Mouse (Mus musculus): ENCODE data around the gene Gata2. TPM values are rescaled to one million over a fixed set of nuclear protein-coding genes. Genes with fewer than 3 reads are reported as not detected.

Gene Gata2
- polyA plus RNA-seq, 1 experiment from 2014 or later, result 14.6 TPM

- H3K27me3 ChIP-seq, result peaks cover 30% of the 10 kb centered on the region
Observed at GRCm38 (mm10) chr6:88226570-88226994, 32.9 kb downstream of the Gata2 start.

GRCm38 (mm10) chr6:88227537-88227936, 33.8 kb downstream of the Gata2 start:
- Histone ChIP-seq H3K9ac (no peak overlapping the region), H3K4me1 (peaks cover 18% of the 10 kb centered on the region; the same call in 1 of the 2 replicates), H3K4me3 (replicated peaks) (no peak overlapping the region), H3K27ac (no peak overlapping the region), H3K27me3 (peaks cover 39% of the 10 kb centered on the region), H3K4me2 (no peak overlapping the region), H3K9me3 (no peaks in the 10 kb centered on the region), H3K36me3 (replicated peaks) (no peaks in the 10 kb centered on the region)
- ATAC-seq (ENCODE audit: low FRiP score), result no peak
- WGBS, result 65% methylated on average over 7 of the region's 7 CpGs

More at GRCm38 (mm10) chr6:88226570-88226994, 32.9 kb downstream of the Gata2 start:
- no peak overlapping the region for H3K9ac ChIP-seq
- 11% methylated on average over 5 of the region's 5 CpGs for WGBS
- H3K9me3 ChIP-seq, result no peaks in the 10 kb centered on the region
- peaks cover 16% of the 10 kb centered on the region; the same call in 1 of the 2 replicates for H3K4me1 ChIP-seq
- no peak overlapping the region for H3K27ac ChIP-seq
- no peak overlapping the region for H3K4me2 ChIP-seq
- H3K4me3 ChIP-seq (replicated peaks), result no peak overlapping the region
- no peaks in the 10 kb centered on the region for H3K36me3 ChIP-seq (replicated peaks)
- ATAC-seq (ENCODE audit: low FRiP score), result peak; percentile 59; the same call in 1 of the 2 replicates

- H3K27ac ChIP-seq, result no peak overlapping the region
- H3K27me3 ChIP-seq, result peaks cover 54% of the 10 kb centered on the region
- no peaks in the 10 kb centered on the region for H3K9me3 ChIP-seq
- no peak overlapping the region for H3K4me3 ChIP-seq (replicated peaks)
- H3K4me1 ChIP-seq, result peaks cover 18% of the 10 kb centered on the region; the same call in 1 of the 2 replicates
- no peak overlapping the region for H3K4me2 ChIP-seq
- ATAC-seq (ENCODE audit: low FRiP score), result no peak
- 86% methylated on average over 12 of the region's 12 CpGs for WGBS
- no peak overlapping the region for H3K9ac ChIP-seq
- no peaks in the 10 kb centered on the region for H3K36me3 ChIP-seq (replicated peaks)
Observed at GRCm38 (mm10) chr6:88229221-88229620, 35.5 kb downstream of the Gata2 start.

GRCm38 (mm10) chr6:88231821-88232220, 38.1 kb downstream of the Gata2 start:
- 80% methylated on average over 7 of the region's 7 CpGs for WGBS
- H3K36me3 ChIP-seq (replicated peaks), result no peaks in the 10 kb centered on the region
- H3K9ac ChIP-seq, result no peak overlapping the region
- H3K27me3 ChIP-seq, result peaks cover 69% of the 10 kb centered on the region
- ATAC-seq (ENCODE audit: low FRiP score), result no peak
- no peak overlapping the region for H3K4me3 ChIP-seq (replicated peaks)
- peaks cover 28% of the 10 kb centered on the region for H3K4me1 ChIP-seq
- H3K27ac ChIP-seq, result no peak overlapping the region
- no peak overlapping the region for H3K4me2 ChIP-seq
- no peaks in the 10 kb centered on the region for H3K9me3 ChIP-seq

GRCm38 (mm10) chr6:88232221-88232620, 38.5 kb downstream of the Gata2 start:
- H3K36me3 ChIP-seq (replicated peaks), result no peaks in the 10 kb centered on the region
- H3K27me3 ChIP-seq, result peaks cover 73% of the 10 kb centered on the region
- 57% methylated on average over 6 of the region's 6 CpGs for WGBS
- no peak for ATAC-seq (ENCODE audit: low FRiP score)
- no peaks in the 10 kb centered on the region for H3K9me3 ChIP-seq
- no peak overlapping the region for H3K27ac ChIP-seq
- H3K4me3 ChIP-seq (replicated peaks), result no peak overlapping the region
- no peak overlapping the region for H3K9ac ChIP-seq
- H3K4me1 ChIP-seq, result peaks cover 29% of the 10 kb centered on the region
- H3K4me2 ChIP-seq, result no peak overlapping the region

GRCm38 (mm10) chr6:88233996-88234395, 40.3 kb downstream of the Gata2 start:
- peaks cover 79% of the 10 kb centered on the region for H3K27me3 ChIP-seq
- 78% methylated on average over 8 of the region's 8 CpGs for WGBS

GRCm38 (mm10) chr6:88235461-88235860, 41.8 kb downstream of the Gata2 start:
- H3K4me2 ChIP-seq, result peak overlapping the region; percentile 55
- peaks cover 23% of the 10 kb centered on the region for H3K4me1 ChIP-seq
- H3K4me3 ChIP-seq (replicated peaks), result no peak overlapping the region; the same call in 1 of the 2 replicates
- no peaks in the 10 kb centered on the region for H3K36me3 ChIP-seq (replicated peaks)
- ATAC-seq (ENCODE audit: low FRiP score), result peak; percentile 18; the same call in 1 of the 2 replicates
- peaks cover 88% of the 10 kb centered on the region for H3K27me3 ChIP-seq
- 0 out of 2 replicates have a peak overlapping the region, but pooled peaks have one; percentile 18 for H3K9ac ChIP-seq
- H3K9me3 ChIP-seq, result no peaks in the 10 kb centered on the region
- H3K27ac ChIP-seq, result 0 out of 2 replicates have a peak overlapping the region, but pooled peaks have one; percentile 13
- WGBS, result 18% methylated on average over 8 of the region's 8 CpGs

More at GRCm38 (mm10) chr6:88233996-88234395, 40.3 kb downstream of the Gata2 start:
- no peak overlapping the region for H3K4me3 ChIP-seq (replicated peaks)
- no peak overlapping the region for H3K4me2 ChIP-seq
- no peaks in the 10 kb centered on the region for H3K9me3 ChIP-seq
- H3K9ac ChIP-seq, result no peak overlapping the region
- no peak overlapping the region for H3K27ac ChIP-seq
- H3K4me1 ChIP-seq, result peaks cover 23% of the 10 kb centered on the region
- H3K36me3 ChIP-seq (replicated peaks), result no peaks in the 10 kb centered on the region
- no peak for ATAC-seq (ENCODE audit: low FRiP score)

- Histone ChIP-seq H3K4me3 (replicated peaks) (peak overlapping the region; percentile 22), H3K4me2 (peak overlapping the region; percentile 55), H3K9me3 (no peaks in the 10 kb centered on the region), H3K27ac (peak overlapping the region; percentile 13; the same call in 1 of the 2 replicates), H3K27me3 (peaks cover 92% of the 10 kb centered on the region), H3K36me3 (replicated peaks) (no peaks in the 10 kb centered on the region), H3K9ac (0 out of 2 replicates have a peak overlapping the region, but pooled peaks have one; percentile 18), H3K4me1 (peaks cover 24% of the 10 kb centered on the region)
- 2% methylated on average over 17 of the region's 17 CpGs for WGBS
- peak; percentile 87 for ATAC-seq (ENCODE audit: low FRiP score)
Observed at GRCm38 (mm10) chr6:88235983-88236382, 42.3 kb downstream of the Gata2 start.

GRCm38 (mm10) chr6:88236513-88236912, 42.8 kb downstream of the Gata2 start:
- 12% methylated on average over 7 of the region's 7 CpGs for WGBS
- H3K9me3 ChIP-seq, result no peaks in the 10 kb centered on the region
- peaks cover 27% of the 10 kb centered on the region for H3K4me1 ChIP-seq
- H3K4me2 ChIP-seq, result peak overlapping the region; percentile 55; the same call in 1 of the 2 replicates
- H3K4me3 ChIP-seq (replicated peaks), result peak overlapping the region; percentile 22; the same call in 1 of the 2 replicates
- H3K27ac ChIP-seq, result 0 out of 2 replicates have a peak overlapping the region, but pooled peaks have one; percentile 6
- H3K27me3 ChIP-seq, result peaks cover 91% of the 10 kb centered on the region
- H3K36me3 ChIP-seq (replicated peaks), result no peaks in the 10 kb centered on the region
- peak; percentile 15; the same call in 1 of the 2 replicates for ATAC-seq (ENCODE audit: low FRiP score)
- H3K9ac ChIP-seq, result 0 out of 2 replicates have a peak overlapping the region, but pooled peaks have one; percentile 18

GRCm38 (mm10) chr6:88242604-88243003, 48.9 kb downstream of the Gata2 start:
- Histone ChIP-seq H3K9me3 (no peaks in the 10 kb centered on the region), H3K36me3 (replicated peaks) (no peaks in the 10 kb centered on the region), H3K4me1 (peaks cover 5% of the 10 kb centered on the region; the same call in 1 of the 2 replicates), H3K9ac (no peak overlapping the region), H3K27ac (no peak overlapping the region), H3K27me3 (peaks cover 61% of the 10 kb centered on the region), H3K4me2 (peak overlapping the region; percentile 15; the same call in 1 of the 2 replicates), H3K4me3 (replicated peaks) (no peak overlapping the region)
- ATAC-seq (ENCODE audit: low FRiP score), result peak; percentile 82; the same call in 1 of the 2 replicates
- 2% methylated on average over 15 of the region's 15 CpGs for WGBS

GRCm38 (mm10) chr6:88249231-88249630, 55.5 kb downstream of the Gata2 start:
- Histone ChIP-seq H3K9ac (no peak overlapping the region), H3K9me3 (no peaks in the 10 kb centered on the region), H3K4me1 (no peaks in the 10 kb centered on the region), H3K4me3 (replicated peaks) (no peak overlapping the region), H3K36me3 (replicated peaks) (no peaks in the 10 kb centered on the region; the same call in 1 of the 2 replicates), H3K27me3 (peaks cover 4% of the 10 kb centered on the region), H3K27ac (no peak overlapping the region), H3K4me2 (no peak overlapping the region)
- ATAC-seq (ENCODE audit: low FRiP score), result no peak
- WGBS, result 77% methylated on average over 1 of the region's 1 CpGs

GRCm38 (mm10) chr6:88251396-88251795, 57.7 kb downstream of the Gata2 start:
- Histone ChIP-seq H3K9me3 (no peaks in the 10 kb centered on the region), H3K27ac (no peak overlapping the region)

More at GRCm38 (mm10) chr6:88251396-88251795, 57.7 kb downstream of the Gata2 start:
- WGBS, result 93% methylated on average over 1 of the region's 1 CpGs
- ATAC-seq (ENCODE audit: low FRiP score), result no peak
- Histone ChIP-seq H3K4me3 (replicated peaks) (no peak overlapping the region), H3K36me3 (replicated peaks) (peaks cover 3% of the 10 kb centered on the region; the same call in 1 of the 2 replicates), H3K4me2 (no peak overlapping the region), H3K27me3 (no peaks in the 10 kb centered on the region), H3K9ac (no peak overlapping the region), H3K4me1 (no peaks in the 10 kb centered on the region)
